Mouse (Mus musculus) forebrain, postnatal 0 days (tissue): ENCODE results near the gene Prr5l. TPM values are rescaled to one million over a fixed set of nuclear protein-coding genes. Genes with fewer than 3 reads are reported as not detected.

Source experiments
- ATAC-seq: fragments of 200-750 bp; cut with Nextera tagmentation; 2 replicates; pipeline ENCODE4 v1.8.0; 2017; ENCODE audit warnings: mild to moderate bottlenecking, moderate library complexity
- DNase-seq: peaks from one replicate; pipeline ENCODE4 v3.0.0-alpha.2; 2015
- H3K27ac ChIP-seq: fragments of 300-500 bp; sonication (generic); 2 replicates; pipeline ENCODE4 v1.5.1; 2014; ENCODE audit warnings: low read depth, mild to moderate bottlenecking, antibody characterized with exemption, low read length, moderate library complexity, mixed read lengths
- H3K27me3 ChIP-seq: fragments of 300-500 bp; sonication (generic); 2 replicates; pipeline ENCODE4 v1.6.1; 2014; ENCODE audit warnings: mild to moderate bottlenecking, low read length, mixed read lengths; ENCODE audit not compliant: insufficient read depth
- H3K36me3 ChIP-seq: fragments of 300-500 bp; sonication (generic); 2 replicates; pipeline ENCODE4 v1.6.1; 2014; ENCODE audit warnings: mild to moderate bottlenecking, moderate library complexity; ENCODE audit not compliant: insufficient read depth
- H3K4me1 ChIP-seq: fragments of 300-500 bp; sonication (generic); 2 replicates; pipeline ENCODE4 v1.6.1; 2014; ENCODE audit warnings: antibody characterized with exemption; ENCODE audit not compliant: insufficient read depth
- H3K4me2 ChIP-seq: fragments of 300-500 bp; sonication (generic); 2 replicates; pipeline ENCODE4 v1.6.1; 2014; ENCODE audit warnings: low read depth, mild to moderate bottlenecking, moderate library complexity
- H3K4me3 ChIP-seq: fragments of 300-500 bp; sonication (generic); 2 replicates; pipeline ENCODE4 v1.5.1; 2014; ENCODE audit warnings: low read depth, low read length, mixed read lengths
- H3K9ac ChIP-seq: fragments of 300-500 bp; sonication (generic); 2 replicates; pipeline ENCODE4 v1.6.1; 2014; ENCODE audit warnings: mild to moderate bottlenecking
- H3K9me3 ChIP-seq: fragments of 300-500 bp; sonication (generic); 2 replicates; pipeline ENCODE4 v1.6.1; 2016; ENCODE audit warnings: low read length
- CTCF ChIP-seq: sonication (generic); IDR thresholded peaks from 2 replicates; pipeline ENCODE4 v1.5.1; 2016; ENCODE audit warnings: antibody characterized with exemption, control low read depth, low read depth
- WGBS: fragments of 180-500 bp; shearing (Covaris S2); extraction: QIAGEN DNeasy Blood & Tissue Kit; methylation state at CpG from one replicate; pipeline ENCODE4 v1.1.7; 2014; 5-methylcytosine and 5-hydroxymethylcytosine counted together
- polyA plus RNA-seq: library from polyadenylated mRNA; unstranded; fragments of >200 nt; fragmentation: Nextera tagmentation; extraction: Ambion mirVana; gene quantifications from 2 replicates; pipeline ENCODE4 v1.2.1, GENCODE M21; 2015
- total RNA-seq: library from RNA; depleted of rRNA; stranded (reverse); fragments of >200 nt; gene quantifications from 2 replicates; pipeline ENCODE4 v1.2.3, GENCODE M21; 2014; rRNA removed

The Prr5l gene
- total RNA-seq (3.2 and 4.2 TPM in 2 replicates), polyA plus RNA-seq (3.6 and 5.6 TPM in 2 replicates)

- 42% methylated on average over 3 of the region's 3 CpGs for WGBS
- H3K9ac ChIP-seq, result no peak within 1 kb of the TSS
Measured at GRCm38 (mm10) chr2:101882998-101883397, at the start of gene Prr5l. TSS of gene Prr5l (minus strand) at chr2:101883027.

GRCm38 (mm10) chr2:101932169-101932936 lies 49.5 kb upstream of the Prr5l start:
- Histone ChIP-seq H3K27ac (no peak overlapping the region), H3K4me3 (no peak overlapping the region), H3K27me3 (no peaks in the 10 kb centered on the region), H3K4me2 (no peak overlapping the region), H3K9me3 (no peaks in the 10 kb centered on the region), H3K4me1 (0 out of 2 replicates have a peak, but pooled peaks cover 5% of the 10 kb centered on the region), H3K9ac (no peak overlapping the region), H3K36me3 (no peaks in the 10 kb centered on the region)
- no peak for TF ChIP-seq CTCF
- WGBS, result 51% methylated on average over 14 of the region's 14 CpGs
- DNase-seq (peak; percentile 26), ATAC-seq (peak; percentile 51)

More at GRCm38 (mm10) chr2:101882998-101883397, at the start of gene Prr5l:
- no peak within 1 kb of the TSS for H3K4me2 ChIP-seq
- no peaks in the 10 kb centered on the region for H3K27me3 ChIP-seq
- no peak for TF ChIP-seq CTCF
- DNase-seq, result no peak
- no peak within 1 kb of the TSS for H3K4me3 ChIP-seq
- H3K27ac ChIP-seq, result no peak within 1 kb of the TSS
- no peaks in the 10 kb centered on the region for H3K9me3 ChIP-seq
- H3K4me1 ChIP-seq, result peaks cover 8% of the 10 kb centered on the region
- H3K36me3 ChIP-seq, result no peaks in the 10 kb centered on the region
- no peak for ATAC-seq

- H3K9ac ChIP-seq, result no peak overlapping the region
- no peak overlapping the region for H3K27ac ChIP-seq
- peak; percentile 47 for DNase-seq
- WGBS, result 17% methylated on average over 12 of the region's 12 CpGs
- peak; percentile 58; the same call in 1 of the 2 replicates for ATAC-seq
- no peak for TF ChIP-seq CTCF
- no peak overlapping the region for H3K4me3 ChIP-seq
- no peaks in the 10 kb centered on the region for H3K9me3 ChIP-seq
- no peaks in the 10 kb centered on the region for H3K27me3 ChIP-seq
- no peaks in the 10 kb centered on the region for H3K4me1 ChIP-seq
- H3K36me3 ChIP-seq, result no peaks in the 10 kb centered on the region
- H3K4me2 ChIP-seq, result peak overlapping the region; percentile 11; the same call in 1 of the 2 replicates
Measured at GRCm38 (mm10) chr2:101925591-101926188, 42.9 kb upstream of the Prr5l start.

GRCm38 (mm10) chr2:101925183-101925582 lies 42.4 kb upstream of the Prr5l start:
- WGBS, result 45% methylated on average over 3 of the region's 3 CpGs
- H3K27ac ChIP-seq, result no peak overlapping the region
- no peak for TF ChIP-seq CTCF
- no peak overlapping the region for H3K4me3 ChIP-seq
- no peaks in the 10 kb centered on the region for H3K36me3 ChIP-seq
- H3K4me2 ChIP-seq, result no peak overlapping the region
- no peak for ATAC-seq
- H3K27me3 ChIP-seq, result no peaks in the 10 kb centered on the region
- DNase-seq, result no peak
- no peak overlapping the region for H3K9ac ChIP-seq
- H3K4me1 ChIP-seq, result peaks cover 4% of the 10 kb centered on the region; the same call in 1 of the 2 replicates
- no peaks in the 10 kb centered on the region for H3K9me3 ChIP-seq

GRCm38 (mm10) chr2:101923181-101923580 lies 40.4 kb upstream of the Prr5l start:
- Histone ChIP-seq H3K4me2 (no peak overlapping the region), H3K36me3 (no peaks in the 10 kb centered on the region), H3K4me1 (peaks cover 7% of the 10 kb centered on the region; the same call in 1 of the 2 replicates), H3K4me3 (no peak overlapping the region), H3K27ac (no peak overlapping the region), H3K9me3 (no peaks in the 10 kb centered on the region), H3K9ac (no peak overlapping the region), H3K27me3 (no peaks in the 10 kb centered on the region)
- ATAC-seq (no peak), DNase-seq (no peak)
- no peak for TF ChIP-seq CTCF
- WGBS, result 89% methylated on average over 4 of the region's 4 CpGs

- ATAC-seq, result no peak
- no peaks in the 10 kb centered on the region for H3K27me3 ChIP-seq
- H3K4me3 ChIP-seq, result no peak overlapping the region
- 92% methylated on average over 4 of the region's 4 CpGs for WGBS
- H3K9me3 ChIP-seq, result no peaks in the 10 kb centered on the region
- DNase-seq, result no peak
- H3K27ac ChIP-seq, result no peak overlapping the region
- H3K36me3 ChIP-seq, result no peaks in the 10 kb centered on the region
- no peak for TF ChIP-seq CTCF
- peaks cover 7% of the 10 kb centered on the region; the same call in 1 of the 2 replicates for H3K4me1 ChIP-seq
- H3K9ac ChIP-seq, result no peak overlapping the region
- no peak overlapping the region for H3K4me2 ChIP-seq
Measured at GRCm38 (mm10) chr2:101922302-101922701, 39.5 kb upstream of the Prr5l start.

- TF ChIP-seq CTCF, result no peak
- ATAC-seq (peak; percentile 60), DNase-seq (peak; percentile 24)
- Histone ChIP-seq H3K36me3 (no peaks in the 10 kb centered on the region), H3K9ac (no peak overlapping the region), H3K4me1 (peaks cover 7% of the 10 kb centered on the region; the same call in 1 of the 2 replicates), H3K4me3 (no peak overlapping the region), H3K27me3 (no peaks in the 10 kb centered on the region), H3K27ac (peak overlapping the region; percentile 21; the same call in 1 of the 2 replicates), H3K9me3 (no peaks in the 10 kb centered on the region), H3K4me2 (no peak overlapping the region)
- WGBS, result 21% methylated on average over 2 of the region's 2 CpGs
Measured at GRCm38 (mm10) chr2:101920136-101920554, 37.3 kb upstream of the Prr5l start.
